Mouse (Mus musculus) heart, postnatal 36 days (tissue): Measurements from ENCODE around the gene Ikbke. TPM values are rescaled to one million over a fixed set of nuclear protein-coding genes. Genes with fewer than 3 reads are reported as not detected.
"Not testable (repeated sequence)": the region's sequence is repeated elsewhere in the genome, so short reads cannot be mapped to it uniquely, and the experiment has no call there.

Experiments
- DNase-seq, 2 experiments: peaks; one replicate each; pipeline ENCODE4 v3.0.0; 2021 to 2022
- intact Hi-C: fragments of 180-260 bp; cut with DNase I; formaldehyde crosslinking; loops from one replicate; pipeline ENCODE4 v1.15.1; 2025
- total RNA-seq, 2 experiments: library from RNA; stranded (reverse); gene quantifications; 2 replicates each; pipeline ENCODE4 v1.2.3; 2021

Gene Ikbke
- 1 to 10 TPM in 1 of 2 experiments, under 1 TPM in 1; 0.89 to 1.6 TPM for total RNA-seq

DNA sequence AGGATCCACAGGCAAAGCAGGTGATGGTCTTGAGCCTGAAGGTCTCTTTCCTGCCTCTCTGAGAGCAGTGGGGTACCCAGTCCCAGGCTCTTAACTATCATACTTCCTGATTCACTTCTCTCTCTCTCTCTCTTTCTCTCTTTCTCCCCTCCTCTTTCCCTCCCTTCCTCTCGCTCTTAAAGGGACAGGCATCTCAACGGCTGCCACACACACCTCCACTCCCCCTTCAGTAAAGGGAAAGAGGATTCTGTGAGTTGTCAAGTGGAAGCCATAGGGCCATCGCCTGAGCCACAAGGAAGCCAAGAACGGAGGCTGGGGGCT is at the start of gene Ikbke:
Gene Ikbke, minus strand, starts transcription at position 151 of the 321 bp plus-strand sequence.
- intact Hi-C loops, result no loop called here
- DNase-seq, result no peak

DNA sequence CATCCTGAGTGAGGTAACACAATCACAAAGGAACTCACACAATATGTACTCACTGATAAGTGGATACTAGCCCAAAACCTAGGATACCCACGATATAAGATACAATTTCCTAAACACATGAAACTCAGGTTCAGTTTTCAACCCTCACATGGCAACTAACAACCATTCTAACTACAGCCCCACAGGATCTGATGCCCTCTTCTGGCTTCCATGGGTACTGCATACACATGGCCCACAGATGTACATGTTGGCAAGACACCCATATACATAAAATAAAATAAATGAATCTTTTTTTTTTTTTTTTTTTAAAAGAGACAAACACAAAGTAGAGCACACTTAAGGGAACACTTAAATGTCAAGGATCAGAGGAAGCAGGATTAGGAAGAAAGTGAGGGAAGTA is 49.7 kb upstream of the Ikbke start:
- DNase-seq, result peak in 1 of 2 experiments; percentile 33
- intact Hi-C loops, result not testable (repeated sequence)

DNA sequence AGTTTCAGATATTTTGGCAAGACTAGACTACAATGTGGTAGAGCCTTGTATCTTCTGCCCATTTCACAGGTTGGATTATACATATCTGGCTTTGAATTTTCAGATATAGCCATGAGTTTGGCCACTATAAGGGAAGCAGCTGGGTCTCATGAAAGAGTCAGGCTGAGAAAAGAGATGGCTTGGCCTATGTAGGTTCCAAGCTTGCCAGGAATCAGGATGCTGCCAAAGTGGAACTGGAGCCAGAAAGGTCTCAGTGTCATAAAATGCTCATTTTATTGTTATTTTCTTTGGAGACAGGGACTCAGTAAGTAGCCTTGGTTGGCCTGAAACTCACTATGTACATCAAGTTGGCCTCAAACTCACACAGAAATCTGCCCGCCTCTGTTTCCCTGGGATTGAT is 47.8 kb upstream of the Ikbke start:
- DNase-seq, result no peak
- intact Hi-C loops, result no loop called here

DNA sequence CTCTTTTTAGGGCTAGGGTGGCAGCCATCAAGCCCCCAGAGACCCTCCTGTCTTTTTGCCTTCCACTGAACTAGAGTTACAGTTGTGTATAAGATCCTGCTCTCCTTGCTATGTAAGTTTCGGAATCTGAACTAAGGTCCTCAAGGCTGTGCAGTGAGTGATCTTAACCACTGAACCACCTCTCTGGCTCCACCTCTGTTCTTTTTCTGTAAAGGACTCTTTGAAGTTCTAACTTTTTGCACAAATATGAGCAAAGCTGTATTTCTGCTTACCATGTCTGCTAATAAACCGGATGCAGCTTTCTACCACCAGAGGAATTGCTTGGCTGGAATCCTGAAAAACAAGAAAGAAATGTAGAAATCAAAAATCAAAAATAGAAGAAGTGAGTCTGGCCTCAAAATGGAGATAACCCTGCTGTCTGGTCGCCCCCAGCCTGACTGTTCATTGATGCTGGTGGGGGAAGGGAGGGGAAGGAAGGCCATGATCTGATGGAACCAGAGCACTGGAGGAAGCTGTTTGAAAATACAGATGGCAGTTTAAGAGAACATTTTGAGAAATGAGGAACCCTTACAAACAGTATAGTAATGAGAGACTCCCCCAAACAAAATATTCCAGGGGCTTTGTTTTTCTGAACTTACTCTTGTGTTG is 45.5 kb upstream of the Ikbke start:
- intact Hi-C loops, result no loop called here
- no peak for DNase-seq

DNA sequence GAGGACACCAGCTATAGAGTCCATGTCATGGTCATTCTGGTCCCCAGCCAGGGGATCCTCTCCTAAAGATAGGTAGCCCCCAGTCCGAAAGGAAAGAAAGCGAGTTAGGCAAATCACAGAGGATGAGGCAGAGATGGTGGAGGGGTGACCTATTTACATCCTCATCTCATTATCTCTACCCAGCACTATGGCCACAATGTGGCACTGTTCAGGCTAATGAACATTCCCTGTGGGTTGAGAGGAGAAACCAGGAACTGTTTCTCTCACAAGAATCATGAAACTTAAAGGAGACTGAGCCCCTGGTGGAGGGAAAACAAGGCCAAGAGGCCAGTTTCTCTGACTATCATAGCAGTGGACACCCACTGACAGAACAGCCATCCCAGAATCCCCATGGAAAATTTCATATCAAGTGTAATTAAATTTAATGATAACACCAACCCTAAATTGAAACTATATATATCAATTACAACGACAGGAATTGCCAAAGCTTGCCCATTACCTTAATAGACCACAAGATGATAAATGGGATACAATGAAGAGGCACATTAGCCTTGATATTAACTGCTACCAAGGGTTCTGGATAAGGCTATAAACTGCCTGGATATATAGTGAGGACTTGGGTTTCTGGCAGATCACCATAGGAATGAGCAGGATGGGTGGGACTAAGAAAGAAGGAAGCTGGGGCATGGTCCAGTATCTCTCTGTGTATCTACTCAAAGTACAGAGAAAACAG is 40.4 kb upstream of the Ikbke start:
- intact Hi-C loops, result no loop called here
- no peak for DNase-seq

DNA sequence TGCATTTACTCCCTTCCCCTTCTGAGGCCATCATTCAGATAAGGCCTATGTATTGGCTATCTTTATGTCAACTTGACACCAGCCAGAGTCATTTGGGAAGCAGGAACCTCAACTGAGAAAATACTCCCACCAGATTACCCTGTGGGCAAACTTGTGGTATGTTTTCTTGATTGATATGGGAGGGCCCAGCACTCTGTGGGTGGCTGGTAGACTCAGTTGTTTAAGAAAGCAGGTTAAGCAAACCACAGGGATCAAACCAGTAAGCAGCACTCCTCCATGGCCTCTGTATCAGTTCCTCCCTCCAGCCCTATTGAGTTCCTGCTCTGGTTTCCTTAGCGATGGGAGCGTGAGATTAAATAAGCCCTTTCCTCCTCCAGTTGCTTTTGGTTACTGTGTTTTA is 39.0 kb upstream of the Ikbke start:
- no peak for DNase-seq
- intact Hi-C loops, result no loop called here

DNA sequence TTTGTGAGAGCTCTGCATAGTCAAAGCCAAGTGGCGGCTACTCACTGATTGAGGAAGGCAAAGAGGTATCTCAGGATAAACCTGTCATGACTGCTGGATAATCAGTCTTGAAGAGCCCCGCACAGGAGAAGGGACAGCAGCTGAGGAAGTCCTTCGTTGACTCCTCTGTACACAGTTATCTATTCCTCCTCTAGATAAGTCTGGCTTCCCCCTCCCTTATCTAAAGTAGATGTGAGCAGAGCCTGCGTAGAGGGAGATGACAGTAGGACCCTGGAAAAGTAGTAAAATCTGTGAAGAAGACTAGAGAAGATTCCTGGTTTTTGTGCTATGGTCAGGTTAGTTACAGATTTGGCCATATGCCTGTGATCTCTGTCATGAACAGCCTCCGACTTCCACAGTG is 38.2 kb upstream of the Ikbke start:
- intact Hi-C loops, result no loop called here
- no peak for DNase-seq

DNA sequence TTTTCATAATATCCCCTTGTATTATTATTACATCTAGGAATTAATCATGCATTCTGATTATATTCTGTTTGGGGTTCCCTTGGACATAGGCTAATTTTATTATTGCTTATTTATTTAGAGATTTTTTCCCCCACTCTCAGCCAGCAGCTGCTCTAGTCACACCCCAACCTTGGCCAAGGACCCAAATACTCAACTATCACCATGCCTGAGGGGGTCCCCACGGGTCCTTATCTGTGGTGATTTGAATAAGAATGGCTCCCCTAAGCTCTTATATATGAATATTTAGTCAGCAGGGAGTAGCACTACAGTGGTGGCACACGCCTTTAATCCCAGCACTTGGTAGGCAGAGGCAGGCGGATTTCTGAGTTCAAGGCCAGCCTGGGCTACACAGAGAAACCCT is 31.9 kb upstream of the Ikbke start:
- intact Hi-C loops, result no loop called here
- DNase-seq, result no peak

DNA sequence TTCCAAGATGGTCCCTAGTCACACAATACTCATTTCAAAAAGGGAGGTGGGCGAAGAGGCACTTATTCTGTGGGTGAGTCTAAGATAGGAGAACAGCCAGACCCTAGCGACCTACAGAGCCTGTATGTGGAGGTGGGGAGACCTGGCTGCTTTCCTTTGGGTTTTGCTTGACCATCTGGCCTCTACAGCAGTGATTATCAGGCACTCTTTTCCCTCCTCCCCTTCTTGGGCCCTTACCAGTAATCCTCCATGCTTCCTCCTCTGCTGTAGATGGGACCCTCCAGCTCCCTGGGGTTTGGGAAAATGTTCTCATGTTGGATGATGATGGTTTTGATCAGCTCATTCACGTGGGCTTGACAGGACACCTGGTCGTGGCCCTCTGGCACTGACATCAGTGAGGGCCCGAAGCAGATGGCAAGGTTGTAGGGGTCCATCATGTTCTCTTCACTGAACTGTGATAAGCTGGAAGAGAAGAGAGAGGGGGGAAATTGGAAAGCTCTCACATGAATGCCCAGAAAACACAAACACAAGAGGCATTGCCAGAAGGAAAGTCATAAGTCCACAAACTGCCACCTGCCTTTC is 30.9 kb upstream of the Ikbke start:
- intact Hi-C loops, result no loop called here
- no peak for DNase-seq

DNA sequence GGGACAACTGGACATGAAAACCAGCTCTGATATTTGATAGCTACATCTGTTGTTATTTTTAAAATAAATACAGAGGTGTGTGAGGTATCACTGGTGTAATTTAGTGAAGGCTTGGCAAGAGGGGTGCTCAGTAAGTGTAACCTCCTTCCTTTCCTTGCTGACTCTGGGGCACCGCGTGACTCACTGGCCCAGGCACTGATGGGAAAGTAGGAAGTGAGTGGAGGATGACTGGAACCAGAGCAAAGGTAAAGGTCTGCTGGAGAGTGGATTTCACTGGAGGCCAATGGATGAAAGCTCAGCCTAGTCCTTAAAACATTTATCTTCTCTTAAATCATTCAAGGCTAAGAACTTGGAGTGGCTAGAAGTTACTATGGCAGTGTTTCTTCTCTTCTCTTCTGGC is 21.3 kb upstream of the Ikbke start:
- no peak for DNase-seq
- intact Hi-C loops, result no loop called here

DNA sequence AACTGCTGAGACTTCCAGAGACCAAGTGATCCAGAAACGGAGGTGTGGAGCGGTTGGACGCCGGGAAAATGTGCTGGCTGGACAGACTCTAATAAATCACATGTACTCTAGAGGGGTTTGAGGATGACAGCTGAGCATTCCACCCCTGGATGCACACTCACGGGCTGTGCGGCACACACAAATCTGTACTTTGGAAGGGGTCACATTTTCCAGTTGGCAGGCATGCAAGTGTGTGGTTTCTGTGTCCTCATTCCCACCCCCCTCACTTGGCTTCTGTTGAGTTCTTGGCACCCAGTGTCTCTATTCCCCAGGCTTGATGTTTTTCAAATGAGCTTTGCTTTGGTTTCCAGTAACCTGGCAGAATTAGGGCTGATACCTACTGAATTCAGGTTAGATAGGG is 20.4 kb upstream of the Ikbke start:
- DNase-seq, result no peak
- intact Hi-C loops, result no loop called here

DNA sequence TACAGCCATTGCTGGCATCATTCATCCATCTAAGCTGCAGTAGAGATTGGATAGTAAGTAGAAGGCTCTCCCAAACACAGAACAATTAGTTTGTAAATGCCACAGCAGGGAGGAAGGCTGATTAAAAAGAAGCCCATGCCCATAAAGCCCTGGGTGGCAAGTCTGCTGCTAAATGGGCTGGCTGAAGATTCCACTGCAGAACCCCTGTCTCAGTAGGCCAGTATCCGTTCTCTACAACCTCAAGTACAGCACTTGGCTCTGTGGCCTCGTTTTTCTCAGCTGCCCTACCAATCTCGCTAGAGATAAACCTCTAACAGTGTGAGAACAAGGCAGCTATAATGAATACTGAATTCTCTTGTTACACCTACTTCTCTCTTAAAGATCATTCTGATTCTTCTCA is 19.8 kb upstream of the Ikbke start:
- intact Hi-C loops, result no loop called here
- DNase-seq, result no peak

DNA sequence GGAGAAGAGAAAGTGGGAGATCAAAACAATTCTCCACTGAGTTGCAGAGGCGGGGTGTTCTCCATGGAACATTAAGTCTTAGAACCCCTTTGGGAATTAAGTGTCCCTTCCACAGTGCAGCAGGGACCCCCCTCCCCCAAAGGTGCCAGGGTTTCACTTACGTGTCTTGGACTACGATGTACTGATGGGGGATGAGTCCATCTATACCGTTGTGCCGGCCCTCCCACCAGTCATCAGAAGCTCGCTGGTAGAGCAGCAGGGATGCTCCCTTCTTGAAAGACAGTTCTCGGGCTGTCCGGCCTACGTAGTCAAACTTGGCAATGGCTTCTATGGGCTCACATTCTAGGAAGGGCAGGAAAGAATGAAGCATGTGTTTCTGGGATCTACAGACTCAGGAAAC is 18.8 kb upstream of the Ikbke start:
- DNase-seq, result no peak
- intact Hi-C loops, result no loop called here

DNA sequence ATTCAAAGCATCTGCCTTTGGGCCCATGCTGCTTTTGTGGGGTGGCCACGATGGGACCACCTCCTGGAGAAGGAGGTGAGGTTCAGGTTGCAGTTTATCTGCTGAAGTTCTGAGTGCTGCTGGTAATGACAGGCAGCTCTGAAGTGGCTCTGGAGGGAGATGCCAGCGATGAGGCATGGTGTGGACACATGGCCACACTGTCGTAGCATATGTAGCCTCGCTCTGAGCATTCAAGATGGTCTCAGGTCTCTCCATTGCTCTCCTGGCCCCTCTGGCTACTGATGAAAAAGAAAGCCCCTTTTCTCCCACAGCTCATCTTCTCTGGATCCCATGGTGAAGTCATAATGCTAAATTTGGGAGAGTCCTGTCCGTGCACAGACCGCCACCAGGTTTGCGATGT is 17.3 kb upstream of the Ikbke start:
- DNase-seq, result no peak
- intact Hi-C loops, result no loop called here

DNA sequence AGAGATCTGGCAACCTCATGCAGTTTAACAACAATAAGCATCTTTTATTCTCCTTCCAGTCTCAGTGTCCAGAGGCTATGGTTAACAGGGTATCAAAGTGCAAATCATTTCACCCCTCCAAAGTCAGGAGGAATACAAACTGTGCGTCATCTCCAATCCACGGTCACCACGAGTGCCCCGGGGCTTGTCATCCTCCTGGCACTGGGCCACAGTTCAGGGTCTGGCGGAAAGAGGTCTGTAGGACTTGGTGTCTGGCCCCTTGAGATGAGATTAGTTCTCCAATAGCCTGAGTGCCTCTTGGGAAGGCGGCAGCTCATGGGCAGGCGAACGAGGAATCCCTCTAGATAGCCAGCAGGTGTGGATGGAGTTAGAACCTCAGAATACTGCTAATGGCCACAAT is 15.8 kb upstream of the Ikbke start:
- intact Hi-C loops, result no loop called here
- no peak for DNase-seq

DNA sequence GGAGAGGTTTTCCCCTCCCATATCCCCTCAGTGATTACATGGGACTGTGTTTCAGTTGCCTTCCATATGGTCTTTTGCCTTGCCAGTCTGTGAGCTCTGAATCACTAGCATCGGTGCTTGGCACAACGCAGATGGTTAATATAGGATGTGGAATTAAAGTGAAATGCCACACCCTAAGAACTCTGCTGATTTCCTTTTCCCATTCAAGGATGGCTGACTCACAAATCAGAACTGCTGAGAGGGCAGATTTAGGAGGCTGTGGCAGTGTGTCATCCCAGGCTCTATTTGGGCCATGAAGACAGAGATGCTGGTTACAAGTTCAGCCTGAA is 14.5 kb upstream of the Ikbke start:
- DNase-seq, result no peak
- intact Hi-C loops, result loop anchor here (5.0 kb wide), 1 partner anchor 48 kb away; no protein-coding TSS in a partner anchor

DNA sequence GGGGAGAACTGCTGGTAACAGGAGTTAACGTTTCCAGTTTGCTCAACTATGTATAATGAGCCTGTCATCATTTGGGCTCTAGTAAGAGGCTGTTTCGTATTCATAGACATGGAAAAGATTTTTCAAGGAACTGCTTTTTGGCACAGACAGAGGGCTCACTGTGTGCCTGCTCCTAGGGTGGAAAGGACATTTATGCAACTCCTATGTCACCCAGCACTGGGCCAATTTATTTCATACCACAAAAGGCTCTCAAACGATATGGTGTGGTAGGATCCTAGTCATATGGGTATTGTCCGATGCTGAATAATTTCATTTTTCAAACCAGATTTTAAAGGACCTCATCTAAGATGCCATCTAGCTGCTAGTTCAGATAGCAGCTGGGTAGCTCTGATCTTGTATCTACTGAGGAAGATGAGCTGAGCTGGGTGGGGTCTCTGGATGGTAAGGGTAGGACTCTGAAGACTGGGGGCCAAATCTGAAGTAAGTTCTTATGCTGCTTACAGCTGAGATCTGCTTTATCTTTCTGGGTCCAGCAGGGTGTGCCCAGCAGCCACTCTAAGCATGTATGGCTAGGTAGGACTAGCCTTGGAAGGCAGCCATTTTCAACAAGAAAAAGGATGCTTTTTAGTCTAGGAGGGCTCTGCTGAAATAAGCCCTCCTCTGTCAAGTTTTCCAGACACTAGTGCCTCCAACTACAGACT is 14.0 kb upstream of the Ikbke start:
- intact Hi-C loops, result loop anchor here (5.0 kb wide), 1 partner anchor 49 kb away; no protein-coding TSS in a partner anchor
- DNase-seq, result no peak

DNA sequence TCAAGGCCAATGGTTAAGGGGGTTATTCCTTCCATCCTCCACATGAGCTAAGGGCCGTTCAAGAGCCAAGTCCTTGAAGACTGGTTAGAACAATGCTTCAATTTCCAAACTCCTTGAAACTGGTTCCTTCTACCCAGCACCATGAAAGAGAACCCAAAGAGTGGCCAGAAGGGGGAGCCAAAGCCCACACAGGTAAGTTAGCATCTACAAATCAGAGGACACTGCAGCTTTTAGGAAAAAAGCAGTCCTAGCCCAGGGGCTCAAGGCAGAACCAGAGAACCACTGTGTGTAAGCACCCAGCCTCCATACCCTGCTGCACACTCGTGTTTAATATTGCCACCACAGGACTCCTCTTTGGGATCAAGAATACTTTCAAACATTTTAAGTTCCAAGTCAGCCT is 11.2 kb upstream of the Ikbke start:
- intact Hi-C loops, result loop anchor here (1.0 to 5.0 kb wide), 2 partner anchors 52 to 265 kb away; no protein-coding TSS in a partner anchor
- peak; percentile 58 to 71 for DNase-seq

DNA sequence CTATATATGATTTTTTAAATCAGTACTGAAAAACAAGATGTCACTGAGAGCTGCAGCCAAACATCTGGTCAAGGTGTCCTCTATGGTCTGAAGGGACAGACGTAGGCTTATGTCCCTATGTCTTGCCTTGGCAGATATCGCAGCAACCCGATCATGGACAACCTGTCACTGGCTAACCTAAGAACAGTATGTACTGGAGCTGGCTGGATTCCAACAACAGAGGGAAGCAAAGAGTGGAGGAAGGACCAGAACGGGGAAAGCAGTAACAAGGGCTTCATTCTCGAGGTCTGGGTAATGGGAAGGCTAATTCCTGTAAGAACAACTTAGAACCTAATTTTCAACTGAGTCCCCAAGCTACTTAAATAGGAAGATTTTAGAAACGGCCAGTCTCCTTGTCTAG is 9.5 kb upstream of the Ikbke start:
- intact Hi-C loops, result no loop called here
- no peak for DNase-seq

DNA sequence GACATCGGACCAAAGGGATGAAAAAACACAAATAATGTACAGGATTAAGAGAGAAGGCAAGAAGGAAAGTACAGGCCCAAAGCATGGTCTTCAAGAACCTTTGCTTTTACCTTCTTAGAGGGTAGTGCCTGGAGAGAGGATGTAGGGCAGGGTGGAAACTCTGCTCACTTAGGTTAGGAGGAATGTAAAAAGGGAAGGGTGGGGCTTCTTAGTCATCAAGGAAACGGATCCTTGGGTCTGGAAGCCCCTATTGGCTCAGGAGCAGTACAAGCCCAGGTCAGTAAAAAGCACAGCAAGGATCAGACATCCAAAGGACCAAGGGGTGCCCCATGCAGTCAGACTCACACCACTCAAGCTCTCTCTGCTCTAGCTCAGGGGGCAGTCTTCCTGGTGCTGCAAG is 7.9 kb upstream of the Ikbke start:
- intact Hi-C loops, result no loop called here
- DNase-seq, result no peak

DNA sequence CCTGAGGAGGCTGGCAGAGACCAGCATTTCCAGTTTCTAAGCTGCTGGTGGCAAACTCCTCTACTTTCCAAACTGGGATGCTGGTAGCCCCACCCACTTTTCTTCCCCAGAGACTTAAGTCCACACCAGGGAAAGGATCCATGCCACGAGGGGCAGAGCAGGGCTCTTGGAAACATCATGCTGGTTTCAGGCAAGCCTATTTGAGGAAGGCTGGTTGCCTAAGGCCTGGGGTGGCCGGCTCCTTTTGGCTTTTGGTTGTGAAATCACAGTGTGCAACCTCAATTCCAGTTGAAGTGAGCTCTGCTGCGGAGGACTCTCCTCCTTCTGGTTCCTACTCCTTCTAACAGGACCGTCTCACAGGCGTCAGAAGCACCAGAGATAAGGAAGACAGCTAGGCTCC is 7.4 kb upstream of the Ikbke start:
- intact Hi-C loops, result no loop called here
- no peak for DNase-seq

DNA sequence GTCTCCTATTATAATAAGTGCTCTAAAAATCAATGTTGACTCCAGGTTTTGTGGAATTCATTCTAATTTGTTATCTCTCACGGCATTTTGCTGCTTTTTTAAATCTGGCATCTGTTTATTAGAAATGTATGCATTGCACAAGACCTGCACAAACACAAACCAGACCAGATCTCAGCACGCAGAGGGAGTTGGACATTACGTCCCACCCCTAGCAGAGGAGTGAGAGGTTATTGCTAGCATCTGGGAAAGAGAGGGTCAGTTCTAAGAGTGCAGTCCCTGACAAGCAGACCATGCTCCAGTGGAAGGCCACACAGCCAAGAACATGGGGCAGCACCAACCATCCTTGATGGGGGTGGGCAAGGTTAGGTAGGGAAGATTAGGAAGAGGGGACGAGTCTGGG is 5.2 kb upstream of the Ikbke start:
- no peak for DNase-seq
- intact Hi-C loops, result no loop called here
